Mouse (Mus musculus) lung, postnatal 36 days (tissue): ENCODE data around the gene Ppara.

ENCODE experiments used
- DNase-seq: peaks from one replicate; pipeline ENCODE4 v3.0.0; 2022; ENCODE audit warnings: mixed read lengths

The Ppara gene

DNA sequence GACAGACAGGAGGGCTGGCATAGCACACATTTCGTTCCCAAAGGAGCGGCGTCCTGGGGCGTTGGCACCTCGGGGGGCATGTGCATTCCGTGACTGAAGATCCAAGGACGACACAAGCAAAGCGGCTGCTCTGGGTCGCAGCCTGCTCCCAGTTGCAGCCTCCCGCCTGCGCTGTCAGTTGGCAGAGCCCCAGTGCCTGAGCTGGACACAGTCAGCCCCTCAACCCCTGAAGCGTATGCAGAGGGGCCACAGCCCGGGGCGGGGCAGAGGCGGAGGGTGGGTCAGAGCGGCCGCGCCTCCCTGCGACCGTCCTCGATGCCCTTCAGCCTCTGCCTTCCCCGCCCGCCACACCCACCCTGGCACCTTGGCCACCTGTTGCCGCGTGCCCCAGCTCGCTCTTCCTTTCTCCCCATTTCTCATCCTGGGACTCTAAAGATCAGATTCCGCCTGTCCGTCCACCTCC lies at the start of gene Ppara:
Gene Ppara, plus strand, starts transcription at position 413 of the 463 bp plus-strand sequence.
- no peak for DNase-seq

DNA sequence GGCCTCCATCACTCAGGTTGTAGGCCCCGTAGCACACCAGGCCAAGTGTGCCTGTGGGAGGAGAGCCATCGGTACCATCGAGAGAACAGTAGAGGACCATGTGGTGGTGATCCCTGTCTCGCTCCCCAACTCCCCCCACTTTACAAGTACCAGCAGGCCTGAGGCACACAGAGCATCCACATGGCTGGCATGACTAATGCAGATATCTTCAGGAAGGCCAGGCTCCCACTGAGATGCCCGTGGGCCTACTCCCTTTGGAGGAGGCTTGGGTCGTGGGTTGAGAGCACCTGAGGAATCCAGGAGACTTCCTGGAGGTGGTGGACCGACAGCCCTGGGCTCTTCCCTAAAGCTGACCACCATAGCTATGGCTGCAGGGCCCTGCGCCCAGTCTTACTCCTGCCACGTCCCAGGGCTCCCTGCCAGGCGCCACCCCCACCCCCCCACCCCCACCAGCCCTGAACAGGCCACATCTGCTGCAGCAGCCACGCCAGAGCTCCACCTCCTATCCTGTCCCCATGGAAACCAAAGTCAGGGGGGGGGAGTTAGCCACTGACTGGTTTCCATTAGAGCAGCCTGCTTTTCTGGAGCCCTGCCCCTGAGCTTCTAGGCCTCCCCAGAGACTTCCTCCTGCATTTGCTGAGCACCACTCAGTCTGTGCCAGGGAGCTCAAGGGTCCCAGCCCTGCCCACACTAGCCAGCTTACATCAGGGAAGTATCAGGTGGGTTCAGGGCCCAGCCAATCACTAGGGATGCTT lies 48.0 kb upstream of the Ppara start:
- peak; percentile 88 for DNase-seq

DNA sequence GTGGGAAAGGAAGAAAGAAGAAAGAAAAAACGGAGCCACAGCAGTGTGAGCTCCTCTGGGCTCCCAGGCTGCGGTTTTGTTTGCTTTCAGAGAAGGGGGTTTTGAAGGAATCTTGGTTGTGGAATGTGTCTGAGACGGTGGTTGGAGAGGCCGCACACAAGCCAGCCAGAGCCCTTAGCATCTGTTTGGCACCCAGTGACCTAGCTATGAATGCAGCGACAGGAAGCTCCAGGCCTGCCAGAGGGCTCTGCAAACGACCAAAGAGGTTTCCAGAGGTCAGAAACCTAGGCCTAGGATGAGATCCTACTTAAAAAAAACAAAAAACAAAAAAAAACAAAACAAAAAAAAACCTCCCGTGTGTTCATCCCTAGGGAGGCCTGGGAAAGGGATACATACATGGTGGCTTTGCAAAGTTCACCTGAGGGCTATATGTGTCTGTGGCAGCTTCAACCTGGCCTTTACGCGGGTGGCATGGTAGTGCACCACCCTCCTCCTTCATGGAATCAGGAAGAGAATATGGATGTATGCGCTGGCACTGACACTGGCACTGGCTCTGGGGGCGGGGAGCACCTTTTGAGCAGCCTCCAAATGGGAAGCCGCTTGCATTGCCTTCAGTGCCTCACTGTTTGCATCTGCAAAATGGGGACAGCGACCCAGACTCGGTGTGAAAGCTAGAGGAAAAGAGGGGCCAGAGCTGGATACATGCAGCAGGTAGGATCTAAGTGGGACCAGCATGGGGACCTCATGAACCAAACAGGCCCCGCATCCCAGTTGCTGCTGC lies 47.0 kb upstream of the Ppara start:
- DNase-seq = peak; percentile 39

DNA sequence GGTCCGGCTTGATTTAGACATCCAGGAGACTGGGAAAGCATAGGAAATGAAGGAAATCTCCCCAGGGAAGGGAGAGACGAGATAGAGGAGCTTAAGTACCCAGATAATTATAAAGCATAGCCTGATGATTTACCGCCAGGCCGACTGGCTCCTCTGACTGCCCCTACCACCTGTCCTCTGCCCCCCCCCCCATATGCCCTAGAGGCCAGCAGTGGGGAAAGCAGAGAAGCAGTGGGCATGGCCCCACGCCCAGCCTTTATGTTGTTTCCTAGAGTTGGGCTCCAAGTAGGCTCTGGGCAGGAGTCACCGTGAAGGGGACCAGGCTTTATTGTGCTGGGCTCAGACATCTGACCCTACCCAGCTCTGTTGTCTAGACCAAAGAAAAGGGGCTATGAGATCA lies 46.0 kb upstream of the Ppara start:
- DNase-seq = no peak

DNA sequence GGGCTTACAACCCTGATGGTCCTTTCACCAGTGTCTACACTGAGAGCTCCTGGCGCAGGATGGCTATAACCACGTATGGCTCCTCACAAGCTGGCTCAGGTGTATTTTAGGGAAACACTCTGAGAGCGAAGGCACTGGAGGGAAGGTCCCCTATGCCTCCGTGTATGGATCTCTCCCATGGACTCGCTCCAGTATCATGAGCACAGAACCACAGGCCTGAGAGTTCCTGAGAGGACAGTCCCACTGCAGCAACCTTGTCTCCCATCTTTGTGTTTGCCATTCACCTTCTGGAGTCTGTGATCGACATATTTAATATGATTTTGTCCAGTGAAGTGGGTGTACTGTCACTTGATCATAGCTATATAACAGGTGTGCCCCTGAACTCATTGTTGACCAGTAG lies 45.3 kb upstream of the Ppara start:
- no peak for DNase-seq

DNA sequence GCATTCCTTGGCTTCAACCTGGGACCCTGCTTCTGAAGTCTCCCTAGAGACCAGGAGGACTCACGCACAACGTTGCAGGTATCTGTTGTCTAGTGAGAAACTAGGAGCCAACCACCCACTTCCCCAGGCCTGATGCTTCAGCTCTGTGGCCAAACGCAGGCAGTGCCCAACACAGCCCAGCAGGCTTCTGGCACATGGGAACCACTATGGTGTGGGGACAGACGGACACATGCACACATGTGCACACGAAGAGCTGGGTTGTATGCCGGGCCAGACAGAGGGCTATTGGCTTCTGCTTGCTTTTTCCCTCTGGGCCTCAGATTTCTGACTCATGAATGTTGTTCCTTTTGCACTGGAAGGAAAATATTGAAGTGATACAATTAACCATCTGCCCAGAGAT lies 44.7 kb upstream of the Ppara start:
- no peak for DNase-seq

DNA sequence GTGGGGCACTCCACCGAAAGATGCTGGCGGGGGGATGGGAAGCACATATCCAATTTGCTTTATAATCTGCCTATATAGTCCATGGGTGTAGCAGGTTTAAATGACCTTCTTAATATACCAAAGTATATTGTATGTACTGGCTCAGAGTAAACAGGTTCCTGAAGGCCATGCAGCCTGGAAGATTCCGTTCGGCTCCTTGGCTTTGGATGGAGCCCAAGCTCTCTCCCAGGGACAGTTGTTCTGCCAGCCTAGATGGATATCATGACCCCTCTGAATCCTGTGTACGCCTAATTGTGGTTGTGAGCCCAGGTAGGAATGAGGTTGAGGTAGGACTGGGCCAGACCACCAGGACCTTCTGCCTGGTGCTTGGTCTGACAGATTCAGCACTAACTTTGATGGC lies 43.9 kb upstream of the Ppara start:
- no peak for DNase-seq

DNA sequence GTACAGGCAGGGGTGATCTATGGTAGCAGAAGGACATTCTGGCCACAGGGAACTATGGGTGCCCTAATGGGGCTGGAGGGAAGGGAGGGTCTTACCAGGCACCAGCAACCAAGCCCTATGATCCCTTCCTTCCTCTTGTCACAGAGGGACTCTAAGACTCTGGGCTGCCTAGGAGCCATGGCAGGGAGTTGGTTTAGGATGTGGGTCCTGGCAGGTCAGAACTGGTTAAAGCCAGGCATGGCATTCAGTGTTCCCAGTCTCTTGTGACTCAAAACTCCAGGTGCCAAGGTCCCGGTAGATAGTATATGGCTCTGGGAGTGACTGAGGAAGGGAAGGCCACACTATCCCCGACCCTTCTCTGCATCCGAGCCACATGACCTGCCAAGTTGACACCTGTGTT lies 41.7 kb upstream of the Ppara start:
- DNase-seq = no peak

DNA sequence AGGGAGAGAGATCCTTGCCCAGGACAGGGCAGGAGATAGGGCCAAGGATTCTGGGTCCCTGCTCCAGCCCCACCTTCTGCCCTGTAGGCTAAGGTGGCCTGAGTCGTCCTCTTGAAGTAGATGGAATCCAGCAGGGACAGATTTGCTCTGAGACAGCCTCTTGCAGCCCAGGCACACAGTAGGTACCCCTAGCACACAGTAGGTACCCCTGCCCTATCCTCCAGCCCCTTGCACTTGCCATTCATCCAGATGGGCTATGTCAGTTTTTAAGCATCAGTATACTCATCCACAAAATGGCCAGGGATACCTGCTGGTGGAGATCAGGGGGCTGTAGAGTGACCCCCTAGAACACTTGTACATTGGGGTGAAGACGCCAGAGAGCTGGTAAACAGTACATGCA lies 41.0 kb upstream of the Ppara start:
- DNase-seq = no peak

DNA sequence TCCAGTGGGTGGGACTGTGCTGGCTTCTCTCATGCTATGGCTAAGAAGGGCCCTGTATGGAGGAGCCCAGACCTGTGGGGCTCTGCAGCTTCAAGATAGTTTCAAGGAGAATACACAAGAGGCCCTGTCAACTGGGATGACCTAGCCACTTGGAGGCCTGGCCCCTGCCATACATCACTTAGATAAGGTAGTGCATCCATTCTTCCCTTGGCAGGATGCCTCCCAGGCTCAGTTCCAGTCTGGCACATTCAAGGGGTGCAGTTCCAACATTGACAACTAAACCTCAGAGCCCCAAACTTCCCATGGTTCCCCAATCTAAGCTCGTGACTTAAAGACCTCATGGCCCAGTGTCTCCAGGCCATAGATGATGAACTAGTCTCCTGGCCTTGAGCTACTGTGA lies 40.4 kb upstream of the Ppara start:
- DNase-seq = no peak

DNA sequence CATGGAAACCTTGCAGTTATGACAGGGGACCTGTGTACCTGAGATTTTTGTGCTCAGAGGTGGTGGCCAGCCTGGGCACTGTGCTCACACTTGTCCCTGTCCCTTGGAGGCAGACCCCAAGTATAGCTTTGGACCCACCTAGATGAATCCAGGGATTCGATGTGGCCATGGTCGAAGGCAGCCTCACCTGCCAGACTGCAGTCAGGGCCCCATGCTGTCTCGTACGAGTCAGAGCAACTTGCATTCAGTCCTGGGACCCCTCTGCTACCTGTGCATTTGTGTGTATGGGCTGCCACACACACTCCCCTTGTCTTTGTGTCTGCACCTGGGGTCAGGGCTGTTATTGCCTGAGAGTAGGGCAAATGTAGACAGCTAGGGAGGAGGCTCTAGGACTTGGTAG lies 39.5 kb upstream of the Ppara start:
- no peak for DNase-seq

DNA sequence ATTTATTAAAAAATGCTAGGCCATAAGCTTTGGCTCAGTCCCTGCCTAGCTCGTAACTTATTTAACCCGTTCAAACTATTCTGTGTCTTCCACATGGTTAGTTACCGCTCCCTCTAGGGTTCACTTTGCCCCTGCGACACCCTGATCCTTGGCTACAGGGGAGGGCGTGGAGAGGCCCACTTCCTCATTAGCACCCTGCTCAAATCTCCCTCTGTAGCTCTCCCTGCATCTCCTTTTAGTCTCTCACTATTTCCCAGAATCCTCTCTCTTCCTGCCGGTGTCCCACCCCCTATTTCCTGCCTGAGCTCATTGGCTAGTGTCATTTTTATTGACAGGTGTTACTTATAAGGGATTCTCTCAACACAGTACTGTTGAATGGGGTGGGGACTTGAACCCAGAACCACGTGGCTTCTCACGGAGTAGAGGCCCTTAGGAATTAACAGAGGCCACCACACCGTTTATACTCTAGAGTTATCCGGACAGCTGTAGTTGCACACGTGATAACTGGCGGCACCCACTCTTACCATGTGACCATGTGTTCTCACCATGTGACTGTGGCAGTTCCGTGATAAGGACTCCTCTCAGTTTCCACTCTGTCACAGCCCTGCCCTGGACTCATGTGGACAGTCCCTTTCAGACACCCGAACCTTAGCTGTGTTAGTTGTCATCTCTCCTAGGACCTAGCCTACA lies 36.3 kb upstream of the Ppara start:
- no peak for DNase-seq

DNA sequence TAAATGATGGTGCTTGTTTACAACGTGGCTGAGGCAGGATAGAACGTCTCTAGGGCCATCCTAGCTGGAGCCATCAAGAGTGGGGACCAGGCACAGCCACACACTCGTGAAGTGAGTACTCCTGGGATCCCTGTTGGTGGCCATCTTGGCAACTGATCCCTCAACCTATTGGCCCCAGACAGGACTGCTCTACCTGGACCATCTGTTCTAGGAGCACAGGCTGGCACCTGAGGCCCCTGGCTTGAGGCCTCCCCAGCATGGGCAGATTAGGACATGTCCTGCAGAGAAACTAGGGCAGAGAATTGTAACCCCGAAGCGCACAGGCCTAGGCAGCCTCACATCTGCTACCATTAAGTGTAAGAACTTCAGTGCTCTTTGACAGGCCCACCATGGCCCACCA lies 35.3 kb upstream of the Ppara start:
- DNase-seq = no peak

DNA sequence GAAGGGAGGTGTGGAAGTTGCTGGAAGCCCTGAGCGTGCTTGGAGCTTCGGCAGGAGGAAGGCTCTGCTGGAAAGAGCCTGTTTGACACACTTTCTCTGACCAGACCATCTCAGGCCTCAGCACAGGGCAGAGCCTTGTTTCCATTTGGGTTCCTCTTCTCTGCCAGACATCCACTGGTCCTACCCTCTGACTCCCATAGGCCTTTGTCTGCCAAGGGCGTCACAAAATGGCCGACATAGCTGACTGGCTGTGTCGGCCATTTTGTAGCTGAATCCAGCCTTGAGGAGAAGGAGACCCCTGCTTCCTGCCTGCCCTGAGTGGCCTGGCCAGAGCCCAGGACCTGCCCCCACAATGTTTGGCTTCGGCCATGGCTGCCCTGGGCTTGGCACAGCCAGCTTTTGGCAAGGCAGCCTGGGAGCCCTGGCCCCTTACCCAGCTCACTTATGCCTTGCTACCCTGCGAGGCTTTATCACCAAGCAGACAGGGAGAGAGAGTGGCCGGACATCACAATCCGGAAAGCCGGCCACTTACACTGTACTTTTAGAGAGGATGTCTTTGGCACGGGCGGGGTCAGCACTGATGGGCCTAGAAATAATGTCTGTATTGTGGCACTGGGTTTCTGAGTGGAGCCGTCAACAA lies 34.8 kb upstream of the Ppara start:
- peak; percentile 55 for DNase-seq

DNA sequence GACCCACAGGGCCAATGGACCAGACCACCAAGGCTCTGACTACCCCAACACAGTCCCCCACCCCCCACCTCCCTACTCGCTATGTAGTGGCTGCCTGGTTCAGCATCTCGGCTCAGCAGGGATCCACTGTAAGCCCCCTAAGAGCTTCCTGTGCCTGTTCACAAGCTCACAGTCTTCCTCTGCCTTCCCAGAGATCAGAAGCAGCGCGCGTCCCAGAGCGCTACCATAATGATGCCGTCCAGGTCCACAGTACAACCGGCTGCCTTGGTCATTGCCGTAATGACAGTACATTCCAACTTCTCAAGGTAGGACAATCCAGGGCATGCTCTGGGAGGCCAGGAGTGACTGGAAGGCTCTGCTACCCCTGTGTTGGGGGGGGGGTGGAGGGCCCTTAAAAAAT lies 34.1 kb upstream of the Ppara start:
- DNase-seq = no peak

DNA sequence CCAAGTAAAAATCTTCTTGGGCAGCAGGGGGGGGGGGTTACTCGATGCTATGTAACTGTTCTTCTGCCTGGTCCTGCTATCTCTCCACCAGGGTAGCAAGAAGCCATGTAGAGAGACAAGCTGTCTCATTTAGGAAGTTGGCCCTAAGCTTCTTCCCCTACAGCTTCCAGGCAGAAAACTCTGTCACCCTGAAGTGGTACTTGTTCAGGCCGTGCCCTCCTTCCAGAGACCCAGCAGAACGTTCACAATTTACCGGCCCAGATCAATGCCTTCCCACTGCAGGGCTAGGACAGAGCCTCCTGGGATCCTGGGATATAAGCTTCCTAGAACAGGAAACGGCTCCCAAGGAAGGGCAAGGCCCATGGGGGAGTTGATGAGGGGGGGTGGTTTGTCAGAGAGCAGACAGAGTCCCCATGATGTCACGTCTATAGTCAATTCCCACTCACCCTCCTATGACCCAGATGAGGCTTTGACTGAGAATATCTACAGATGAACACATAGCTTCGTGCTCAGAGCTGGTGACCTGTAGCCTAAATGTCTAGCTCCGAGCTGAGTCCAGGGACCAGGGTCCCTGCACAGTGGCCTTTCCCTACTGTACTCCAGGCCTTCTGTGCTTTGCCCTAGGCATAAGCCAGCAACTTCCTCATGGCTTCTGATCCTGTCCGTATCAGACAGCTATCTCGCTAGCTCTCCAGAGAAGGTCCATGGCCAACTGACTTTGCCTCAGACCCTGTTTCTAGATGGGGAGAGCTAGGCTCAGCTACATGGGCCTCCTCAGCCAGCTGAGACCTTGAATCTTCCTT lies 33.5 kb upstream of the Ppara start:
- no peak for DNase-seq

DNA sequence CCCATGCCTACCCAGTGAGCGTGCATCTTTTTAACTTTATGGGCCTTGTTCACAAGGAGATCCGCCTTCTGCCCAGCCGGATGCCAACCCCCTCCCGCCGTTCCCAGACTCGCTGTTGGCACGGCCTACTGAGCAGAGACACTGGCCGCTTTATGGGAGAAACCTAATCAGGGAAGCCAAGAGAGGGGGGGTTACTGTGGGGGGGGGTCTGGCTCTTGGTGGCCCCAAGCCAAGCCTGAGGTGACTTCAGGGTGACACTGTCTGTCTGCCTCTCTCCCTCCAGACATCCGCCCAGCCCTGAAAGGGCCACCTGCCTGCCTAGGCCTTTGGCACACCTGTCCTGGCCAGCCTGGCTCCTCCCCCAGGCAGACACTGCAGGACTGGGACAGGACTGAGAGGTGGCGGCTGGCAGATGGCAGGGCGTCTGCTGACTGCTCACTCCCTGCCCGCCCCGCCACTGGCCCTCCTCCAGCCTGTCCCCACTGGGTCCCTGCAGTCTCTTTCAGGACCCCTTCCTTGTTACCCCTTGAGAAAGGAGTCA lies 32.3 kb upstream of the Ppara start:
- DNase-seq = peak; percentile 62

DNA sequence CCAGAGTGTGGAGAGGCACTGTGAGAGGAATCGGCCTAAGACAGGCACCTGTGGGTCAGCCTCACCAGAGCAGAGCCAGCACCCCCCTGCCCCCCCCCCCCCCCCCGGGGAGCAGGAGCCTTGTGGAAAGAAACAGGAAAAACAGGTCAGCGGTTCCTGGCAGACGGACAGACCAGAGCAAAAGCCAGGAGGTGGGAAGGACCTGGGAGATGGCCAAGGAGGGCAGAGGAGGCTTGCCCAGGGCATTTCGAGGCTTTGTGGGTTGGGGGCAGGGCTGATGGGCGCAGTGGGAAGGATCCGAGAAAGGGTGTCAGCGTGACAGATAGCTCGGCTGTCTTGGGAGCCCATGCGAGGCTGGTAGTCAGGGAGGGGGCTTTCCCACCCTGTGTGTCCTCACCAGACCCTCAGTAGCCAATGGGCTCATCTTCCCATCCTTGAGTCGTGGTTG lies 31.6 kb upstream of the Ppara start:
- DNase-seq = peak; percentile 87

DNA sequence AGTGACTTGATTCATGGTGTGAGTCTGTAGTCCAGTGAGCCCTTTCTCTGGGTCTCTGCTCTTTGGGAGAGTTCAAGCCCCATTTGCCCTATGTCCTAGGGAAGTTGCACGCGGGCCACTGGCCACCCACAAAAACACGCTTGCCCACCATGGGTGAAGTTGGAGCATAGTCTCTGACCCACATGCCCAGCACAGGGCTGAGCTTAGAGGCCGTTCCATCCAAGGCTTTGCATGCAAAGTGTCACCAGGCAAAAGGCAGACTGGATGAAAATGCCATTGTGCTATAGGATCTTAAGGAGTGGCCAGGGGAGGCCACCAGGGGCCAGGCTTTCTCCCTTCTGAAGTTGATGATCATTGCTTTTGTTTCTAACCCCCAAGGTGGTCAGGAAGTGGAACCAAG lies 30.9 kb upstream of the Ppara start:
- no peak for DNase-seq

DNA sequence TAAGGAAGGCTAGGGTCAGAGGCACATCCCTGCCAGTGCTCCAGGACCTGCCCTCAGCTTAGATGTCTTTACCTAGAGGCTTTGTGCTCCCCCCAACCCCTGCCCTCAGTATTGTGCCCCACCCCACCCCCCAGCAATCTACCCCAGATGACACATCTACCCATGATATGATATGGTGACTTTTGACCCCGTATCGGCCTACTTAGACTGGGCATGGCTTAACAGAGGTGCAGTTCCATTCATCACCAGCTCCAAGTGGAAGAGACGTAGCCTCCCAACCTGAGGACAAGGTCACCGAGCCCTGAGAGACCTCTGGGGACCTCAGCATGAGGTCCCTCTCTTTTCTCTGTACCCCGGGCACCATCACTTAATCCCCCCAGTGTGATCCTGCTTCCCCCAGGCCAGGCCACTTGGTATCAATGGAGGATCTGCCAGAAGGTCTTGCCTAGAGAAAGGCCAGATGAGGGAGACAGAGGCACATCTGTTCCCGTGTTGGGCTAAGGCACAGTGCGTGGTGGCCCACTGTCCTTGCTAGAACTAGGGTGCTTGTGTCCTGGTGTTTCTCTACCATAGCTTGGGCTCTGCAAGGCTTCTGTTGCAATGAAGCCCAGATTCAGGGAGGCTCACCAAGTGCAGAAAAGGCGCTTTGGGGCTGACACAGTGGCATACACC lies 30.3 kb upstream of the Ppara start:
- DNase-seq = no peak

DNA sequence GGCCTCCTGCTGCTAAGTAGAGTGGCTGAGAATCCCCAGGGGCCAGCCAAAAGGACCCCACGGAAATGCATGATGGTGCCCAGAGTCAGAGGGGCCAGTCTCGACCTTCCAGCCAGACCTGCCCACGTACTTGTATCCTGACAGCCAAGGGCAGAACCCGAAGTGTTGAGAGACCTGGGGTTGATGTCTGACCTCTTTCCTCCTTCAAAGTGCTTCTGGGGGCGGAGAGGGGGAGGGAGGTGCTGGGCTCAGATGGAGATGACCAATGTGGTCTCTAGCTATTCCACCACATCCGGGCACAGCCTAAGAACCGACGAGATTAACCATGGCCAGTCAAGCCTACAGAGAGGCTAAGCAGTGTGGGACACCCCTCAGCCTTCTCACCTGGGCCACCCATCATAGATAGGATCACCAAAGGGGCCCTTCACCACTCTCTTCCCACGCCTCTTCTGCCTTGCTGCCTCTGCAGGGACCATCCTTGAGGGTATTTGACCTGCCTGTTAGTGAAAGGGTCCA lies 29.7 kb upstream of the Ppara start:
- DNase-seq = no peak
